Mouse (Mus musculus) embryonic fibroblast, embryonic 13.5 days (primary cell): ENCODE results near the gene Exoc6b. TPM values are rescaled to one million over a fixed set of nuclear protein-coding genes. Genes with fewer than 3 reads are reported as not detected.

Experiments
- H3K27ac ChIP-seq: 2 replicates; pipeline ENCODE4 v1.5.1; 2012; ENCODE audit warnings: low read length, control low read depth, inconsistent platforms; ENCODE audit not compliant: insufficient read depth
- H3K4me1 ChIP-seq: 2 replicates; pipeline ENCODE4 v1.6.1; 2011; ENCODE audit warnings: low read length; ENCODE audit not compliant: control insufficient read depth, insufficient read depth
- H3K4me3 ChIP-seq: 2 replicates; pipeline ENCODE4 v1.5.1; 2011; ENCODE audit warnings: mild to moderate bottlenecking, control low read depth, low read length; ENCODE audit not compliant: insufficient read depth
- CTCF ChIP-seq: IDR thresholded peaks from 2 replicates; pipeline ENCODE4 v1.5.1; 2011; ENCODE audit warnings: mild to moderate bottlenecking, control low read depth, low read length, moderate library complexity, borderline replicate concordance; ENCODE audit not compliant: insufficient read depth
- POLR2A ChIP-seq: IDR thresholded peaks from 2 replicates; pipeline ENCODE4 v1.6.1; 2011; ENCODE audit warnings: low read depth, mild to moderate bottlenecking, control low read depth, low read length, moderate library complexity
- polyA plus RNA-seq: library from polyadenylated mRNA; stranded (reverse); fragments of >200 nt; gene quantifications from 2 replicates; pipeline ENCODE4 v1.2.4, GENCODE M21; 2011; ENCODE audit warnings: low read depth; ENCODE audit not compliant: missing spikeins, insufficient read length

The Exoc6b gene
- polyA plus RNA-seq, 1 experiment = 34.0 TPM

DNA sequence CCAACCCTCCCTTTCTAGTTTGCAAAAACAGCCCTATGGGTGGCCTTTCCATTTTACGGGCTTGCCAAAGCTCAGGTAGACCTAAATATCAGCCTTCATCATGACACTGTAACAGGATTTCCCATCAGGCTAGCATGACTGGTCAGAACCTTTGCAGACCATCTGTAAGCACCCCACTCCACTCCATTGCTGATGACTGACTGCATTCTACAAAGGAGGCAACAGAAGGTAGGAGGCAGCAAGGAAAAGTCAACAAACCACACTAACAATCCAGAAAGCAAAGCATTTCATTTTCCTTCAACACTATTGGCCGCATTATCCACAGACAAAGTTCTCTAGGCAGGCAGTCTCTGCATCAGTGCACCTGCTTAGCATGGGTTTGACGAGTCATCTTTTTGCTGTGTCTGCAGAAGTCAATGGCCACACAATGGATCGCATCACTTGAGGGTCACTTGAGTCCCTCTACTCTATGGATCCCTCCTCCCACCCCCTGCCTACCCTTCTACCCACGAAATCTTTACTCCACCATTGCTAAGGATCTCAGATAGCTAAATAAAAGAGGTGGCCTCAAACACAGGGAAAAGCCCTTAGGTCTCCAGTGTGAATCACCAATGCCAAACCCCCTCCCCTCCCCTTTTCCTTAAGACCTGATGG is 323.0 kb downstream of the Exoc6b start:
- no peak overlapping the region for H3K27ac ChIP-seq
- no peak overlapping the region for H3K4me3 ChIP-seq
- H3K4me1 ChIP-seq = no peaks in the 10 kb centered on the region
- no peak for TF ChIP-seq CTCF

DNA sequence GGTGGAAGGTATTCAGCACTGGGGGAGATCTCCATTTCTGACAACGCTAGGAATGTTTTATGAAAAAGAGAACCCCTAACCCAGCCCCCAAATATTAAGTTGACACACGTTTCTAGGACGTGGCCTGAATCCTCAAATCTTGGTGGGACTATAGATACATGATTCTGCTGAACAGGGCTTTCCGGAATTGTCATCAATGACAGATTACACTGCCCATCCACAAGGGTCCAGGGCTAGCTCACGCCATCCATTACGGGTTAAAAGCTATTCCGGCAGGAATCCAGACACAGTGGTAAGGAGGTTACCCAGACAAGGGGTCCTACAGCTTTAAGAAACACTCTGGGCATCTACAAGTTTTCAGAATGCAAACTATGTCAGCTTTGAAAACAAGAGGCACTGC is 323.7 kb downstream of the Exoc6b start:
- Histone ChIP-seq H3K27ac (no peak overlapping the region), H3K4me3 (no peak overlapping the region), H3K4me1 (no peaks in the 10 kb centered on the region)
- TF ChIP-seq POLR2A (no peak), CTCF (no peak)

DNA sequence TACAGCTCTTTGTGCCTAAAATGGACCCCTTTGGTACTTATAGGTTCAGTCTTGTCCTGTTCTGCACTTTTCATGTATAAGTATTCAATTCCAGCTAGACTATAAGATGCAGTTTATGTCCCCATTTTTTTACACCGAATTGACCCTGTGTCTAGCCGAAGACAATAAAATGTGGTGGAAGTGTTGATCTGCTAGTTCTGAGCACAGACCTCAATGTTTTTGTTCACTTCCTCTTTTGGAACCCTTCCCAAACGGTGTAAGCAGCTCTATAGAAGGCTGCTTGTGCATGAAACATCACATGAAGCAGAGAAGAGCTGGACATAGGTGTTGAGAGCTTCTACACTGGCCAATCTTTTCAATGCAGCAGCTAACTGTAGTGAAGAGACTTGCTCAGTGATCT is 327.1 kb downstream of the Exoc6b start:
- TF ChIP-seq CTCF (no peak), POLR2A (no peak)
- Histone ChIP-seq H3K4me1 (no peaks in the 10 kb centered on the region), H3K27ac (no peak overlapping the region), H3K4me3 (no peak overlapping the region)

DNA sequence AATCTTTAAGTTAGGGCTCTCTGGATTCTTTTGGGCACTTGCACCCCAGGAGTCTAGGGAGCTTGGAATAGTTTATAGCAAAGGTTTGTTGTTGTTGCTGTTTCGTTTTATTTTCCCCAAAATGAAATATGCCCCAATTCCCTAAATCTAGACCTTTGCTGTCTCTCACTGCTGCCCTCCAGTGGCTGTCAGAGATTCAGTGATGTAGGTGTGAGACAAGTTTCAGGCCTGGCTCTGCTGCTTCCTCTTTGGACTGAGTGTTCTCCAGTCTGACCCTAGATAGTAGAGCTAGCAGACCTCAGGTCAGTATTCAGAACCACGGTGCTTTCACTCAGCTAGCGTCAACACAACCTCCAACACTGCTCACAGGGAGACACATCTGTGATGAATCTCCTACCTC is 332.4 kb downstream of the Exoc6b start:
- Histone ChIP-seq H3K4me1 (no peaks in the 10 kb centered on the region), H3K4me3 (no peak overlapping the region), H3K27ac (no peak overlapping the region)
- TF ChIP-seq POLR2A (no peak), CTCF (peak; percentile 22; the same call in 1 of the 2 replicates)

DNA sequence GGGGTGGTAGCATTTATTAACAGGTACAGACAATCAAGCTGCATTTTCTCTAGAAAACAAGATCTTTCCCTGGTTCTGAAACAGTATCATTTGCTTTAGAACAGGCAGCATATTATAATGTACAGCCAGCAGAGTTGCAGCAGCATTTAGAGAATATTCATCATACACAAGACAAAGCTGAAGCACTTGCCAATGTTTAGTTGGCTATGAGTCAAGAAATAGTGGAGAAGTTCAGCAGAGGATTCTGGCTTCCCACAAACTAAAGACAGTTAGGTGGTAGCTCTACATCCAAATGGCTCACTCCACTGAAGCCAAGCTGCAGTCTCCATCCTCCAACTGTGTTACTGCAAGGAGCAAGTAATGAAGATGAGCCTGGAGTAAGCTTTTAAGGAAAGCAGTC is 342.4 kb downstream of the Exoc6b start:
- Histone ChIP-seq H3K27ac (no peak overlapping the region), H3K4me1 (no peaks in the 10 kb centered on the region), H3K4me3 (no peak overlapping the region)
- TF ChIP-seq CTCF (no peak), POLR2A (no peak)

DNA sequence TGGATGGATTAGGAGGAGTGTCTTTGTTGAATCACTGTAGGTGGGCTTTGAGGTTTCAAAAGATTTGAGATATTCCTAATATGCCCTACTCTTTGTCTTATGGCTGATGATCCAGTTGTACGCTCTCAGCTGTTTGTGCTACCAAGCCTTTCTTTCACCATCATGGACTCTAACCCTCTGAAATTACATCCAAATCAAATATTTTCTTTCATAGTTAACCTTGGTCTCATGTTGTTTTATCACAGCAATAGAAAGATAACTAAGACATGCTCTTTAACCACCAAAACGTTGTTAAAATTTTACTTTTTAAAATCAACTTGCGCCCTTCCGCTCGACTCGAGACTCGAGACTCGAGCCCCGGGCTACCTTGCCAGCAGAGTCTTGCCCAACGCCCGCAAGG is 356.1 kb downstream of the Exoc6b start:
- Histone ChIP-seq H3K27ac (no peak overlapping the region), H3K4me1 (no peaks in the 10 kb centered on the region), H3K4me3 (no peak overlapping the region)
- TF ChIP-seq CTCF (no peak), POLR2A (no peak)

DNA sequence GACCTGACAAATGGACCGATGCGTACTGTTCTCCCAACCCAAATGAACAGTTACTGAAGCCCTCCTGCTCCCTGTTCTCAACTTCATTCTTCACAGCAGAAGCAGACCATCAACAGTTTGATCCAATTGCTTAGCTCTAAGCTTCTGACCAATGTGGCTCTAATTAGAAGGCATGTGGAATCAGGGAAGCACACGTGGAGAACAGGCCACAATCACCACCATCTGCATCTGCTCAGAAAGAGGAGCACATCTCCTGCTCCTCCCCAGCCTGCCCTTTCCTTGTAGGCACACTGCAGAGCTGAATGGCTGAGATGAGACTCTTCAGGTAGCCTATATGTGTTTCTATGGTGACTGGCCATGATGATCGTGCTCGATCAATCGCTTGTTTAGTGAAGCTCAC is 358.5 kb downstream of the Exoc6b start:
- no peak overlapping the region for H3K27ac ChIP-seq
- H3K4me3 ChIP-seq = no peak overlapping the region
- 0 out of 2 replicates have a peak, but pooled peaks cover 4% of the 10 kb centered on the region for H3K4me1 ChIP-seq
- TF ChIP-seq POLR2A (no peak), CTCF (no peak)

DNA sequence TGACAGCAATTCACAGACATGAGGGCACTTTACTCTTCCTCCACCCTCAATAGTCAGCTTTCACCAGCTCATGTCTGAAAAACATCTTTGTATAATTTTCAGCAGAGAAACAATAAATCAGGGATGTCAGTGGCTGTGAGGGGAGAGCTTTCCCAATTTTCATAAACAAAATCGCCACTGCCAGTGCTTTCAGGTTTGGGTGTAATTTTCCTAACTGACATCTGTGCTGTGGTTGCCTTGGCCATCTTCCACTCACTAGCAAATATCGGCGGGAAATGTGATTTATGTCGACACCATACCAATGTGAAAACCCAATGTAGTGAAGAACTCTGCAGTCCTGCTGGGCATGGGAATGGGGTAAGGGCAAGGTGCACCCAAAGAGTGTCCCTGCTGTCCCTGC is 360.7 kb downstream of the Exoc6b start:
- Histone ChIP-seq H3K4me1 (0 out of 2 replicates have a peak, but pooled peaks cover 4% of the 10 kb centered on the region), H3K4me3 (no peak overlapping the region), H3K27ac (no peak overlapping the region)
- TF ChIP-seq CTCF (no peak), POLR2A (no peak)

DNA sequence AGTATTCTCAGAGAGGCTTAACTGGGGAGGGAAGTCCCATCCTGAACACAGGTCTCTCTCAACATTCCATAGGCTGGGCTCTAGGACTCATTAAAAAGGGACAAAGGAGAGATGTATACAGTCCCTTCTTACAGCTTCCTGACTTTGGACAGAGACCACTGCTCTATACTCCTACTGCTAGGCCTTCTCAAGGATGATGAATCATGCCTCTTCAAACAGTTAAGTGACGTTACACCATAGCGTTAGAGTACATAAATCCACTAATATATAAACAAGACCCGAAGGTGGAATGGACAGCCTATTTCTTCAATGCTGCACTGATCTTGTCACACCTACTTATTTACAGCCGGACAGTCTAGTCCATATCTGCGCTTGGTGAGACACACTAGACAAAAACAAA is 369.7 kb downstream of the Exoc6b start:
- Histone ChIP-seq H3K27ac (no peak overlapping the region), H3K4me1 (peaks cover 2% of the 10 kb centered on the region; the same call in 1 of the 2 replicates), H3K4me3 (no peak overlapping the region)
- TF ChIP-seq CTCF (no peak), POLR2A (no peak)

DNA sequence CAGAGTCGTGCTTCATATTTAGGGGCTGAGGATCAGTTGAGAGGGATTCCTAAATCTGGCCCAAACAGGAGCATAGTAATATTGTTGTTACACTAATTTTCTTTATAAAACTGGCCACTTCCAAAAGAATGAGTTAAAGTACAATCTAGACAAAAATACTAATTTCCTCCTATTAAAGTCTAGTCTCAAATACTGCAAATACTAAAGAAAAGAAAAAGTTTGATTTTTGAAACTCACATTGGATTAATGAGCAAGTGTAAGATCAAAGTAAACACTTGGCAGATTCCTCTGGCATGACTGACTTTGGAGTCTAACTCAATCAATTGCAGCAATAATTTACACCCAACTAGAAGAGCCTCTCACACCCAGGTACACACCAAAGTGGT is 371.0 kb downstream of the Exoc6b start:
- no peak overlapping the region for H3K27ac ChIP-seq
- TF ChIP-seq CTCF = no peak
- TF ChIP-seq POLR2A = no peak
- no peak overlapping the region for H3K4me3 ChIP-seq
- peaks cover 2% of the 10 kb centered on the region; the same call in 1 of the 2 replicates for H3K4me1 ChIP-seq
